Comparison of ENCODE assay signal across 16 mouse cellular contexts in the genomic region with DNA sequence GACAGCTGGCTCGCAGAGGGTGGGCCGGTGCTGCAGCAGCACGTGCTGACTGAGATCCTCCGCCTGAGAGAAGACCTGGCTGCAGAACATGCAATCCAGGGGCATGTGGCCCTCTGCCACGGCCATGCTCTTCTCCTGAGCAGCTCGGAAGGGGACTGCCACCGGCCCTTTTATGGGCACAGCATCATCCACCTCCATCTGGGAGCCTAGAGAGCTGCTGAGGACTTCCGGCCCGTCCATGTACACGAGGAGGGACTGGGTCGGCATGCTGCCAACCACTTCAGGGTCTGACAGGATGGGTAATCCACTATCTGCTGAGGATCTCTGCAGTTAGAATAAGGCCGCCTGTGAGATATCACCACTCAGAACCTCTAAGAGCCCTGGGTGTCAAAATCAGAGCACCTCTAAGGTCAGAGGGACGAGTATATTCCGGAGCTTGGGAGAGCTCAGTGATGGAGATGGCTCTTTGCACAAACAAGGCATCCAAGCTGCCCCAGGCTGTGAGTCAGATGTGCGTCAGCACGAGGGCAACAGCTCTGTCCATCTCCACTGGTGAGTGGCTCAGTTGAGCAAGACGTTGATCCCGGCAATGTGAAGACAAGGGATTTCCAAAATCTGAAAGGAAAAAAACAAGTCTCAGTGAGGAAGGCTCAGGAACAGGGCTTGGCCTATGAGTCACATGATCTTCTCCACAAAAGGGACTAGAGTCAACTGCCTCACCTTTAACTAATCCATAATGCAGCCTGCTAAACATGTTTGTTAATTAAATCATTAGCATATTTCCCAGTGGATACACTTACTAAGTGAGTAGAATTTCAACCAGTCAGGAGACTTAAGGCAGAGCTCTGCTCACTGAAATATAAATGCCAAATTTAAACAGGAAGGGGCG. TPM values are rescaled to one million over a fixed set of nuclear protein-coding genes. Genes with fewer than 3 reads are reported as not detected.
DNase-seq lines count a peak whose midpoint lies in the region; TF ChIP-seq lines count a peak whose summit lies in the region.
"Had no signal": no experiment of that assay in that cellular context is flagged by ENCODE, and none has a peak within 500 bp of the region (broad histone marks: within the 10 kb centered on the region; RNA-seq: fewer than 3 reads in every experiment).

No protein-coding gene starts in this region.

- no peak overlapping the region for H3K27ac ChIP-seq in heart, adult 2 months
- H3K27ac ChIP-seq: heart, embryonic 15.5 days; hindbrain, postnatal 0 days; left cerebral cortex, adult 2 months; midbrain, embryonic 10.5 days had no signal

- H3K79me3 ChIP-seq in C2C12 (ENCODE audit: low read depth), result peaks cover 24% of the 10 kb centered on the region

- TF ChIP-seq POLR2A in heart, adult 2 months (IDR thresholded peaks at IDR 0.05; ENCODE audit: insufficient read depth, low read depth, low read length), result no peak

- peaks cover 13% of the 10 kb centered on the region for H3K4me1 ChIP-seq in heart, adult 2 months (ENCODE audit: control insufficient read depth, insufficient read depth, low read length)

- H3ac ChIP-seq in C2C12 (ENCODE audit: control insufficient read depth, insufficient read length, low read depth), result no peak overlapping the region

- peak; percentile 94 for DNase-seq in heart, adult 11 months
- no peak for DNase-seq in heart, adult 2 months
- peak; percentile 65 for DNase-seq in adipocyte (ENCODE audit: low spot score)
- DNase-seq in fibroblast of lung, adult 2 months (ENCODE audit: low read depth), result peak; percentile 80
- DNase-seq in thymus, postnatal 25 days, result no peak
- no peak for DNase-seq in thymus, postnatal 4 days
- DNase-seq: cerebellum, postnatal 36 days; kidney, adult 11 months; kidney, postnatal 14 days; lung, adult 18-20 months had no signal

- no peak for TF ChIP-seq CTCF in heart, adult 2 months (IDR thresholded peaks at IDR 0.05)
- no peak for TF ChIP-seq CTCF in C2C12 (IDR thresholded peaks at IDR 0.05; ENCODE audit: control insufficient read depth, insufficient read depth, insufficient read length)

- H3K36me3 ChIP-seq in heart, adult 2 months (ENCODE audit: control insufficient read depth, insufficient read depth, low read length), result peaks cover 3% of the 10 kb centered on the region
- peaks cover 43% of the 10 kb centered on the region for H3K36me3 ChIP-seq in C2C12 (ENCODE audit: control insufficient read depth, insufficient read depth)

- no peak overlapping the region for H3K4me3 ChIP-seq in heart, adult 2 months
- no peak overlapping the region for H3K4me3 ChIP-seq in C2C12 (ENCODE audit: insufficient read depth, poor library complexity, severe bottlenecking)
- H3K4me3 ChIP-seq: erythroblast, embryonic 14.5 days; heart, embryonic 15.5 days; left cerebral cortex, adult 2 months; midbrain, embryonic 10.5 days had no signal

- H3K27me3 ChIP-seq in heart, adult 2 months (ENCODE audit: control insufficient read depth, insufficient read depth, low read length), result no peaks in the 10 kb centered on the region
- no peaks in the 10 kb centered on the region for H3K27me3 ChIP-seq in C2C12 (ENCODE audit: control insufficient read depth, insufficient read depth, insufficient read length)
- H3K27me3 ChIP-seq: heart, embryonic 15.5 days had no signal

- no peak for TF ChIP-seq EP300 in heart, adult 2 months (IDR thresholded peaks at IDR 0.05; ENCODE audit: insufficient read depth, low read depth, low read length)

- peaks cover 2% of the 10 kb centered on the region for H3K79me2 ChIP-seq in heart, adult 2 months (replicated peaks; ENCODE audit: control insufficient read depth, insufficient read depth, low read length)
- peaks cover 71% of the 10 kb centered on the region for H3K79me2 ChIP-seq in C2C12 (ENCODE audit: control insufficient read depth, insufficient read depth)

- intact Hi-C loops in heart, adult 2 months (cut with DNase I), result no loop called here

- WGBS in heart, adult 2 months, result 69% methylated on average over 19 of the region's 19 CpGs

- H3K9ac ChIP-seq in heart, adult 2 months (ENCODE audit: low read depth, low read length), result no peak overlapping the region
- H3K9ac ChIP-seq: heart, embryonic 15.5 days had no signal

TF ChIP-seq in C2C12, 6 proteins besides CTCF, POLR2A, EP300 and RAD21:
- peak; percentile 4 for TF ChIP-seq MYOD1 (IDR thresholded peaks at IDR 0.05; ENCODE audit: control insufficient read depth, insufficient read length, low read depth)
- no peak for TF ChIP-seq MAX (IDR thresholded peaks at IDR 0.05)
- peak; percentile 72 for TF ChIP-seq FOSL1 (IDR thresholded peaks at IDR 0.05; ENCODE audit: insufficient read depth, low read length, poor library complexity, severe bottlenecking)
- TF ChIP-seq USF1 (IDR thresholded peaks at IDR 0.05; ENCODE audit: low read depth), result peak; percentile 85
- peak; percentile 77 for TF ChIP-seq CEBPB (IDR thresholded peaks at IDR 0.05; ENCODE audit: low read depth)
TF ChIP-seq in C2C12: peak in this region for 4.

RNA-seq across cellular contexts. Expression of a gene that starts 27.5 kb away (rescaled TPM):
- 1 to 10 TPM; 8.9 to 9.4 TPM for total RNA-seq in heart, adult 2 months (2021)
- polyA plus RNA-seq in heart, adult 2 months (2012; rRNA removed), result 5.2 and 9.7 TPM in 2 replicates
- 4.2 TPM for polyA plus RNA-seq in C2C12 (2012; fragmentation: generic; extraction: Trizol)

Comparison
In these comparisons a context has a peak if more than half of its experiments do, and no peak if none do; other contexts are left out.
1. DNase-seq: peak in heart, adult 11 months (single experiment), adipocyte (single experiment) and fibroblast of lung, adult 2 months (single experiment); none in heart, adult 2 months (0 of 2), thymus, postnatal 25 days (single experiment) and thymus, postnatal 4 days (single experiment).